In genomic region chr15:86585716-86586115, GRCm38 (mm10) we compare ENCODE assay signal across 16 mouse cellular contexts.
DNase-seq lines count a peak whose midpoint lies in the region; ATAC-seq and TF ChIP-seq lines count a peak whose summit lies in the region.
"Had no signal": no experiment of that assay in that cellular context is flagged by ENCODE, and none has a peak within 500 bp of the region (broad histone marks: within the 10 kb centered on the region; RNA-seq: fewer than 3 reads in every experiment).

No protein-coding gene starts in this region.

- no peaks in the 10 kb centered on the region for H3K36me3 ChIP-seq in heart, adult 2 months (ENCODE audit: control insufficient read depth, insufficient read depth, low read length)
- no peaks in the 10 kb centered on the region for H3K36me3 ChIP-seq in lung, embryonic 14.5 days (ENCODE audit: insufficient read depth)
- H3K36me3 ChIP-seq: liver, embryonic 12.5 days had no signal

- intact Hi-C loops in heart, adult 2 months (cut with DNase I), result loop anchor here (10.0 kb wide), 1 partner anchor 341 kb away; no protein-coding TSS in a partner anchor

- ATAC-seq in lung, embryonic 14.5 days (ENCODE audit: insufficient read depth), result no peak
- ATAC-seq in erythroblast, adult 5-6 weeks (replicated peaks; ENCODE audit: low FRiP score, poor library complexity, severe bottlenecking), result no peak
- ATAC-seq: liver, embryonic 12.5 days had no signal

- no peak overlapping the region for H3K9ac ChIP-seq in heart, adult 2 months (ENCODE audit: low read depth, low read length)
- H3K9ac ChIP-seq in lung, embryonic 14.5 days, result no peak overlapping the region
- H3K9ac ChIP-seq: hindbrain, embryonic 14.5 days; liver, embryonic 12.5 days had no signal

- no peak overlapping the region for H3K4me3 ChIP-seq in heart, adult 2 months
- H3K4me3 ChIP-seq in lung, embryonic 14.5 days (ENCODE audit: low read depth, low read length), result no peak overlapping the region
- no peak overlapping the region for H3K4me3 ChIP-seq in cortical plate, adult 2 months (ENCODE audit: insufficient read depth, low read length)
- H3K4me3 ChIP-seq: liver, embryonic 12.5 days had no signal

- no peaks in the 10 kb centered on the region for H3K9me3 ChIP-seq in lung, embryonic 14.5 days (ENCODE audit: low read depth, low read length)
- H3K9me3 ChIP-seq: liver, embryonic 12.5 days had no signal

- H3K27ac ChIP-seq in heart, adult 2 months, result no peak overlapping the region
- no peak overlapping the region for H3K27ac ChIP-seq in lung, embryonic 14.5 days (ENCODE audit: low read depth)
- no peak overlapping the region for H3K27ac ChIP-seq in cortical plate, adult 2 months (ENCODE audit: insufficient read depth, low read length)
- H3K27ac ChIP-seq: hindbrain, embryonic 14.5 days; liver, embryonic 12.5 days had no signal

- H3K4me2 ChIP-seq in lung, embryonic 14.5 days, result no peak overlapping the region
- H3K4me2 ChIP-seq: hindbrain, embryonic 14.5 days; liver, embryonic 12.5 days had no signal

- H3K79me2 ChIP-seq in heart, adult 2 months (replicated peaks; ENCODE audit: control insufficient read depth, insufficient read depth, low read length), result no peaks in the 10 kb centered on the region

- no peaks in the 10 kb centered on the region for H3K4me1 ChIP-seq in heart, adult 2 months (ENCODE audit: control insufficient read depth, insufficient read depth, low read length)
- no peaks in the 10 kb centered on the region for H3K4me1 ChIP-seq in lung, embryonic 14.5 days (ENCODE audit: insufficient read depth)
- no peaks in the 10 kb centered on the region for H3K4me1 ChIP-seq in cortical plate, adult 2 months (ENCODE audit: control insufficient read depth, insufficient read depth, low read length)
- H3K4me1 ChIP-seq: liver, embryonic 12.5 days had no signal

- peak; percentile 43 for TF ChIP-seq CTCF in heart, adult 2 months (IDR thresholded peaks at IDR 0.05)
- TF ChIP-seq CTCF in lung, embryonic 14.5 days (IDR thresholded peaks at IDR 0.05; ENCODE audit: low read depth), result peak; percentile 29; the same call in 1 of the 2 replicates
- TF ChIP-seq CTCF in cortical plate, adult 2 months (IDR thresholded peaks at IDR 0.05; ENCODE audit: extremely low read depth, insufficient read depth, low read length), result 0 out of 2 replicates have a peak, but pooled peaks have one; percentile 15

- DNase-seq in heart, adult 2 months, result no peak
- DNase-seq in heart, adult 8-10 months (ENCODE audit: low spot score), result no peak
- DNase-seq in lung, embryonic 14.5 days, result no peak
- DNase-seq in lung, postnatal 4 days, result no peak
- DNase-seq in ES-CJ7 (ENCODE audit: low read depth, low spot score), result peak; percentile 57
- DNase-seq in testis, postnatal 14 days (ENCODE audit: low spot score), result no peak
- DNase-seq: adrenal gland, adult 2 months; B cell, adult 2 months; cerebellum, adult 9-10 months; gastrocnemius, postnatal 36 days; kidney, adult 2 months; right cerebral cortex, postnatal 25 days had no signal

- no peaks in the 10 kb centered on the region for H3K27me3 ChIP-seq in heart, adult 2 months (ENCODE audit: control insufficient read depth, insufficient read depth, low read length)
- H3K27me3 ChIP-seq in lung, embryonic 14.5 days (ENCODE audit: insufficient read depth, low read length), result no peaks in the 10 kb centered on the region
- H3K27me3 ChIP-seq: liver, embryonic 12.5 days had no signal

- TF ChIP-seq EP300 in heart, adult 2 months (IDR thresholded peaks at IDR 0.05; ENCODE audit: insufficient read depth, low read depth, low read length), result no peak

- WGBS in heart, adult 2 months, result 56% methylated on average over 4 of the region's 4 CpGs
- WGBS in lung, embryonic 14.5 days, result 70% methylated on average over 4 of the region's 4 CpGs

- TF ChIP-seq POLR2A in heart, adult 2 months (IDR thresholded peaks at IDR 0.05; ENCODE audit: insufficient read depth, low read depth, low read length), result no peak
- TF ChIP-seq POLR2A in cortical plate, adult 2 months (IDR thresholded peaks at IDR 0.05; ENCODE audit: extremely low read depth, insufficient read depth, low read length), result no peak
